Mouse (Mus musculus) embryonic facial prominence, embryonic 11.5 days (tissue): ENCODE results near the gene Rft1. TPM values are rescaled to one million over a fixed set of nuclear protein-coding genes. Genes with fewer than 3 reads are reported as not detected.

Experiments
- ATAC-seq: fragments of 200-750 bp; cut with Nextera tagmentation; replicated peaks from 2 replicates; pipeline ENCODE4 v1.8.0; 2017; ENCODE audit warnings: low read depth; ENCODE audit not compliant: insufficient number of reproducible peaks, low FRiP score, low TSS enrichment
- DNase-seq: peaks from one replicate; pipeline ENCODE4 v3.0.0-alpha.2; 2015; ENCODE audit warnings: low spot score
- H3K27ac ChIP-seq: fragments of 300-500 bp; sonication (generic); replicated peaks from 2 replicates; pipeline ENCODE4 v1.5.1; 2014; ENCODE audit warnings: mild to moderate bottlenecking, low read depth, low read length, control low read depth
- H3K27me3 ChIP-seq: fragments of 300-500 bp; sonication (generic); 2 replicates; pipeline ENCODE4 v1.6.1; 2014; ENCODE audit warnings: mild to moderate bottlenecking, low read length, moderate library complexity, mixed read lengths; ENCODE audit not compliant: control insufficient read depth, insufficient read depth
- H3K36me3 ChIP-seq: fragments of 300-500 bp; sonication (generic); replicated peaks from 2 replicates; pipeline ENCODE4 v1.6.1; 2014; ENCODE audit warnings: low read depth, mild to moderate bottlenecking, low read length, moderate library complexity, mixed read lengths; ENCODE audit not compliant: control insufficient read depth, insufficient read depth
- H3K4me1 ChIP-seq: fragments of 300-500 bp; sonication (generic); 2 replicates; pipeline ENCODE4 v1.6.1; 2014; ENCODE audit warnings: low read length, mixed read lengths; ENCODE audit not compliant: control insufficient read depth, insufficient read depth
- H3K4me2 ChIP-seq: fragments of 300-500 bp; sonication (generic); 2 replicates; pipeline ENCODE4 v1.6.1; 2014; ENCODE audit warnings: low read depth, mild to moderate bottlenecking, control low read depth, low read length, moderate library complexity
- H3K4me3 ChIP-seq: fragments of 300-500 bp; sonication (generic); 2 replicates; pipeline ENCODE4 v1.5.1; 2014; ENCODE audit warnings: low read depth, low read length, control low read depth
- H3K9ac ChIP-seq: fragments of 300-500 bp; sonication (generic); replicated peaks from 2 replicates; pipeline ENCODE4 v1.6.1; 2014; ENCODE audit warnings: mild to moderate bottlenecking, control low read depth, low read length
- H3K9me3 ChIP-seq: fragments of 300-500 bp; sonication (generic); replicated peaks from 2 replicates; pipeline ENCODE4 v1.6.1; 2016; ENCODE audit warnings: mild to moderate bottlenecking, low read length, inconsistent platforms, mixed read lengths; ENCODE audit not compliant: control insufficient read depth
- WGBS: fragments of 180-500 bp; shearing (Covaris S2); extraction: QIAGEN DNeasy Blood & Tissue Kit; methylation state at CpG from one replicate; pipeline ENCODE4 v1.1.7; 2014; 5-methylcytosine and 5-hydroxymethylcytosine counted together
- polyA plus RNA-seq: library from polyadenylated mRNA; unstranded; fragments of >200 nt; fragmentation: Nextera tagmentation; extraction: Ambion mirVana; gene quantifications from 2 replicates; pipeline ENCODE4 v1.2.1, GENCODE M21; 2014

Rft1 gene
- polyA plus RNA-seq, 1 experiment from 2014 or later = 12.9 TPM

DNA sequence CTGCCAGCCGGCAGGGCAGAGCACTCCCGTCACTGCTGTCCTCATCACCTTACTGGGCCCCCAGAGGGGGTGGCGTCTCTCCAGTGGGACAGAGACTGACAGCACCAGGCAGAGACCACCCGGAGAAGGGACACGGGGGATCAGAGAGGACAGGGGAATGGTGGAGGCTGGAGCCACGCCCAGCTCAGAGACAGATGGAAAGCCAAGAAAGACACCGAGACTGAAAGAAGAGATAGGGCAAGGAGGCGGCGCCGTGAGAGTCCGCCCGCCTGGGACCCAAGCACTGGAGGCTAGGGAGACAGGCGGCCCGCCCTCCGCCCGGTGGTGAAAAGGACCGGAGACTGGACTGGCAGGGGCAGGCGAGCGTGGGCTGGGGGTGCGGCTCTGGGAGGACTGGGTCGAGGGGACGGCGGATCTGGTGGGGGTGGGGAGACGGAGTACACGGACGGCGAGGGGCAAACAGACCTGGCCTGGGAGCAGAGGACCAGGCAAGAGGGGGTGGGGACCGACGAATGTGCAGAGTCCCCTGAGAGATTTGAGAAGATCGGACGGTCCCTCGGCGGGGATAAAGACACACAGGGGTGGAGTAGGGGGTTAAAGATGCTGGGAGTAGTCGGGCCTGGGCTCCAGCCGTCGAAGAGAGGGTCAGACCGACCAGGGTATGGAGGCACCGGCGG lies 28.9 kb upstream of the Rft1 start:
- H3K4me3 ChIP-seq = peak overlapping the region; percentile 73
- H3K27ac ChIP-seq = no peak overlapping the region
- H3K4me1 ChIP-seq = peaks cover 7% of the 10 kb centered on the region; the same call in 1 of the 2 replicates
- peak overlapping the region; percentile 79 for H3K9ac ChIP-seq
- no peaks in the 10 kb centered on the region for H3K27me3 ChIP-seq
- H3K9me3 ChIP-seq = no peaks in the 10 kb centered on the region
- ATAC-seq (peak; percentile 36), DNase-seq (peak; percentile 57)
- 1% methylated on average over 38 of the region's 39 CpGs for WGBS
- no peaks in the 10 kb centered on the region for H3K36me3 ChIP-seq
- peak overlapping the region; percentile 80 for H3K4me2 ChIP-seq

- WGBS = under 1% methylated on average over 61 of the region's 71 CpGs
- Histone ChIP-seq H3K4me1 (peaks cover 7% of the 10 kb centered on the region; the same call in 1 of the 2 replicates), H3K4me3 (peak within 1 kb of the TSS; percentile 73), H3K27me3 (no peaks in the 10 kb centered on the region), H3K4me2 (peak within 1 kb of the TSS; percentile 80), H3K9me3 (no peaks in the 10 kb centered on the region), H3K27ac (no peak within 1 kb of the TSS), H3K36me3 (no peaks in the 10 kb centered on the region), H3K9ac (peak within 1 kb of the TSS; percentile 79)
- peak; percentile 86 for DNase-seq
- peak; percentile 57 for ATAC-seq
These were observed 28.1 kb upstream of the Rft1 start, which contains the start of gene Prkcd for GRCm38 (mm10) chr14:30625856-30626726. Gene Prkcd (minus strand): TSS chr14:30626210.

GRCm38 (mm10) chr14:30626756-30627742 lies 27.1 kb upstream of the Rft1 start:
- ATAC-seq = no peak
- peak overlapping the region; percentile 80 for H3K4me2 ChIP-seq
- H3K36me3 ChIP-seq = no peaks in the 10 kb centered on the region
- no peaks in the 10 kb centered on the region for H3K27me3 ChIP-seq
- H3K9me3 ChIP-seq = no peaks in the 10 kb centered on the region
- H3K9ac ChIP-seq = peak overlapping the region; percentile 79
- DNase-seq = no peak
- WGBS = 56% methylated on average over 12 of the region's 12 CpGs
- no peak overlapping the region for H3K27ac ChIP-seq
- H3K4me3 ChIP-seq = peak overlapping the region; percentile 73
- peaks cover 7% of the 10 kb centered on the region; the same call in 1 of the 2 replicates for H3K4me1 ChIP-seq

DNA sequence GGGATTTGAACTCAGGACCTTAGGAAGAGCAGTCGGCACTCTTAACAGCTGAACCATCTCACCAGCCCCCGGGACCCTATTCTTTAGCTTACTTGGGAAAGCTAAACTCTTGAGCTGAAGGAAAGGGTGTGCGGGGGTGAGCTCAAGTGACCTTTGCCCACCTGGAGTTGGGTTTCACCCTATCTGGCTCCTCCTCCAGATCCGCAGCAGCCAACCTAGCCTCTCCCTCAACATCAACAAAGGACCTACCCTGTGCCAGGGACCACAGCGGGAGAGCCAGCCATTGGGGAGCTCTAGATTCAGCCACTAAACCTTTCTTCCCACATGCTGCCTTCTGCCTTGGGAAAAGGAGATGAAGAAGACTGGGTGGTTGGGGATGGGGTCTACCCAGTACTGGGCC lies 25.9 kb upstream of the Rft1 start:
- Histone ChIP-seq H3K27me3 (no peaks in the 10 kb centered on the region), H3K36me3 (no peaks in the 10 kb centered on the region), H3K27ac (no peak overlapping the region), H3K9me3 (no peaks in the 10 kb centered on the region), H3K9ac (no peak overlapping the region), H3K4me2 (no peak overlapping the region), H3K4me3 (no peak overlapping the region), H3K4me1 (peaks cover 7% of the 10 kb centered on the region; the same call in 1 of the 2 replicates)
- DNase-seq (no peak), ATAC-seq (no peak)
- 81% methylated on average over 5 of the region's 5 CpGs for WGBS

- DNase-seq = no peak
These were observed 24.3 kb upstream of the Rft1 start for GRCm38 (mm10) chr14:30629839-30630238.

GRCm38 (mm10) chr14:30630811-30631576 lies 23.2 kb upstream of the Rft1 start:
- Histone ChIP-seq H3K4me1 (peaks cover 5% of the 10 kb centered on the region; the same call in 1 of the 2 replicates), H3K36me3 (no peaks in the 10 kb centered on the region), H3K9me3 (no peaks in the 10 kb centered on the region), H3K4me3 (no peak overlapping the region), H3K4me2 (no peak overlapping the region), H3K9ac (peak overlapping the region; percentile 13; the same call in 1 of the 2 replicates), H3K27me3 (no peaks in the 10 kb centered on the region), H3K27ac (no peak overlapping the region)
- 75% methylated on average over 5 of the region's 5 CpGs for WGBS
- no peak for DNase-seq
- ATAC-seq = no peak

More at GRCm38 (mm10) chr14:30629839-30630238, 24.3 kb upstream of the Rft1 start:
- no peak overlapping the region for H3K4me2 ChIP-seq
- no peak for ATAC-seq
- H3K4me3 ChIP-seq = no peak overlapping the region
- no peak overlapping the region for H3K9ac ChIP-seq
- no peaks in the 10 kb centered on the region for H3K9me3 ChIP-seq
- peaks cover 7% of the 10 kb centered on the region; the same call in 1 of the 2 replicates for H3K4me1 ChIP-seq
- H3K27ac ChIP-seq = no peak overlapping the region
- 44% methylated on average over 4 of the region's 4 CpGs for WGBS
- no peaks in the 10 kb centered on the region for H3K27me3 ChIP-seq
- H3K36me3 ChIP-seq = no peaks in the 10 kb centered on the region

GRCm38 (mm10) chr14:30631834-30632233 lies 22.3 kb upstream of the Rft1 start:
- Histone ChIP-seq H3K27ac (no peak overlapping the region), H3K4me3 (no peak overlapping the region), H3K4me2 (no peak overlapping the region), H3K9me3 (no peaks in the 10 kb centered on the region), H3K4me1 (no peaks in the 10 kb centered on the region), H3K27me3 (no peaks in the 10 kb centered on the region), H3K36me3 (no peaks in the 10 kb centered on the region), H3K9ac (no peak overlapping the region)
- ATAC-seq (no peak), DNase-seq (no peak)
- WGBS = 60% methylated on average over 2 of the region's 2 CpGs
